Mouse (Mus musculus): ENCODE results near the gene Stum. TPM values are rescaled to one million over a fixed set of nuclear protein-coding genes. Genes with fewer than 3 reads are reported as not detected.

Stum gene
- total RNA-seq, 1 experiment from 2014 or later: 0.70 TPM

DNA sequence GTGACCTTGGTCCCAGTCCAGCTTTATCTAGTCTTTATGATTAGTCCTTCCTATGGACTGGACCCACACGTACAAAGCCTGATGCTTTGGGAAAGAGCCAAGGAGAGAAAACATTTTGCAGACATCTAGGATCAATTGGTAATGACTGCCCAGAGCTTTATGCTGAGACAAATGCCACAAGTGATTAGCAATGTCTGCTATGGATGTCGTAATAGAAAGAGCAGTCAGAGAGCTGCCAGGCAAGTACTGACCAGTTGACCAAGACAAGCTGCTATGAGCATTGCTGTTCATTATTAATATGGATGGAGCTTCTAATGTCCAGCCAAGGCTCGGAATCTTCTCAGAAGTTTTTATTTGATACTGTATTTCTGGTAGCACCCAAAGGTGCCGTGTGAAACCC lies 43.8 kb downstream of the Stum start:
- no peak for ATAC-seq (ENCODE audit: extremely low read depth, insufficient number of reproducible peaks, low FRiP score, poor library complexity, severe bottlenecking)

GRCm38 (mm10) chr1:180434925-180435324 lies 48.4 kb downstream of the Stum start:
- ATAC-seq (ENCODE audit: extremely low read depth, insufficient number of reproducible peaks, low FRiP score, poor library complexity, severe bottlenecking): no peak

- peak; percentile 57 for ATAC-seq (ENCODE audit: extremely low read depth, insufficient number of reproducible peaks, low FRiP score, poor library complexity, severe bottlenecking)
Measured at GRCm38 (mm10) chr1:180433796-180434566, 49.3 kb downstream of the Stum start.

DNA sequence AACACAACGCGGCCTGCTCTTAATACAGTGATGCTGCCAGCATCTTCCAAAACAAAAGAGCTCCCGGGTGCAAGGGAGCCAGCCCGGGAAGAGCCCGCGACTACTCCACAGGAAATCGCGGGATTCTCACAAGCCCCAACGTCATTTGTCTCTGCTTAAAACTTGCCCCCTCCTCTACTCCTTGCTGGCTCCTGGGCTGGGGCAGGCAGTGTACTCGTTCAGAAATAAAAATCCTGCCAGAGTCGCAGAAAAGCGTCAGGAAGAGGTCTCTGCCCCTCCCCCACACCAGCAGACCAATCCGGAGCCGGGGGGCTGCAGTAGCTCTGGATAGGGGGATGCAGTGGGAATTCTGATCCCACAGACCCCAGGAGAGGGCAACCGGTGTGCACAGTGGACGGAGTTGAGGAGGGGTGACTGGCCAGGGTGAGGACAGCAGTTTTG lies 50.2 kb downstream of the Stum start:
- no peak for ATAC-seq (ENCODE audit: extremely low read depth, insufficient number of reproducible peaks, low FRiP score, poor library complexity, severe bottlenecking)

GRCm38 (mm10) chr1:180431833-180432232 lies 51.5 kb downstream of the Stum start:
- ATAC-seq (ENCODE audit: extremely low read depth, insufficient number of reproducible peaks, low FRiP score, poor library complexity, severe bottlenecking): peak; percentile 83

GRCm38 (mm10) chr1:180429819-180430218 lies 53.5 kb downstream of the Stum start:
- no peak for ATAC-seq (ENCODE audit: extremely low read depth, insufficient number of reproducible peaks, low FRiP score, poor library complexity, severe bottlenecking)

DNA sequence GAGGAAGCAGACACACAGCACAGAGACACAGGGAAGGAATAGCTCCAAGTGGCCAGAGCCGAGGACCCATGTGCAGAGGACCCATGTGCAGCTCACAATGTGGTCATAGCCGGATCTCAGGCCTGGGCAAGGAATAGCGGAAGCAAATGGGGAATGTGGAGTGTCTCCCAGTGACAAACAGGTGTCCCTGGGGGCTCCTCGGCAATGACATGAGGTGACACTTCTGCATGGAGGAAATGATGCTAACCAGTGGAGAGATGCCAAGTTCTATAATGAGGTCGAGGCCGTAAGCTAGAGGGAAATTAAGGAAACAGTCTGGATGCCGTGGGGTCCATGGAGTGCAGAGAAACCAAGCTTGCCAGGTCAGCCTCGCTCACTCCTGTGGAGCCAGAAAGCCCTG lies 54.4 kb downstream of the Stum start:
- ATAC-seq (ENCODE audit: extremely low read depth, insufficient number of reproducible peaks, low FRiP score, poor library complexity, severe bottlenecking): no peak

DNA sequence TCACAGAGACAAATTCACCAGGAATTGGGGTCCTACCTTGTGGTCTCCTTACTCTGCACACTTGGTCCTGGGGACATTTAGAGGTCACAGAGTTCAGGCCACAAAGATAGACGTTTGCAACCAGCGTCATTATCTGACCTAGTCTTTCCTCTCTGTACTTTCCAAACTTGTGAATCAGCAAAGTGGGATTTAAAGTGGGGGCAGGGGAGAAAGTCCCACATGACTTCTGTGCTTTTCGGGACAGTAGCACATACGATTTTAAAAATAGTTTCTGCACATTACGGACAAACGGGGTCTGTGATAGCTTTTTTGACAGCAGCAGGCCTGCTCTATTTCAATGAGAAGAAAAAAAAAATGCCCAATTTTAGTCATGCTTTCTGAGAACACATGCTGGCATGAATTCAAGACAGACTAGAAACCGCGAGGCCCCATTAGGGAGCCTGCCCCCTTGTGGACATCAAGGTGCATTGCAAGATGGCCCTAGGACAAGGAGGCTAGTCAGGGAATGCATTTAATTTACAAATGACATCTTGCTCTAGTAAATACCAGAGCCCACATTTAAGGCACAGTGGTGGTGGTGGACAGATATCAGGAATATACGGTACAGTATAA lies 55.1 kb downstream of the Stum start:
- peak; percentile 52 for ATAC-seq (ENCODE audit: extremely low read depth, insufficient number of reproducible peaks, low FRiP score, poor library complexity, severe bottlenecking)

DNA sequence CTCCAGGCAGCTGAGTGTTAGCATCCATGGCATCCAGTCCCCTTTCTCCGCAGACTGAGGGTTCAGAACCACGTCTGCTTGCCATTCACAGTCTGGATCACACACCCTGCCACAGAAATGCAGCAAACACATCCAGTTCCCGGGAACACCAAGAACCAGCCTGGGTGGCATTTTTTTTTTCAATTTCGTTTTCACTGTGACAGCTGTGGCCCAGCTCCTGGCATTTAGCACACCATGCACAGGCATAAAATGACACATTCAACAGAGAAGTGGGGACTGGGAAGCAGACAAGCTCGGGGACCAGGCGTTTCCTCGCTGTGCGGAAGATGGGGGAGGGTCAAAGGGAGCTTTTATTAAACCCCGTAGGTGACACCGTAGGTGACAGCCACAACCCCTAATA lies 55.6 kb downstream of the Stum start:
- no peak for ATAC-seq (ENCODE audit: extremely low read depth, insufficient number of reproducible peaks, low FRiP score, poor library complexity, severe bottlenecking)

DNA sequence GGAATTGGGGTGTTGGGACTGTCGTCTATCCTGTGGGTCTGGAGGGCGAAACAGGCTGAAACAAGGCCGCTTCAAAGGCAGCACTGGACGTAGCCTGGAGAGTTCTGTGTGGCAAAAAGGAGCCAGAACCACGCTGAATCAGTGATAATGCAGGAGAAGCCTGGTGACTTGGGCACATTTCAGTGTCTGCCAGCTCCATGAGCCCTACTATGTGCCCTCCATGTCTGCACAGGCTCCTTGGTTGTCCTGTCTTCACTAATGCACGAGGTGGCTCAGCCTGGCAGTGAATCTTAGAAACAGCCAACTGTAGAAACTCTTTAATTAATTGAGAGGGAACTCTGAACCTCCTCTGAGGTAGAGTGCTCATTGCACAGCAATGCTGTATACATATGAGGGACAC lies 56.9 kb downstream of the Stum start:
- ATAC-seq (ENCODE audit: extremely low read depth, insufficient number of reproducible peaks, low FRiP score, poor library complexity, severe bottlenecking): no peak

DNA sequence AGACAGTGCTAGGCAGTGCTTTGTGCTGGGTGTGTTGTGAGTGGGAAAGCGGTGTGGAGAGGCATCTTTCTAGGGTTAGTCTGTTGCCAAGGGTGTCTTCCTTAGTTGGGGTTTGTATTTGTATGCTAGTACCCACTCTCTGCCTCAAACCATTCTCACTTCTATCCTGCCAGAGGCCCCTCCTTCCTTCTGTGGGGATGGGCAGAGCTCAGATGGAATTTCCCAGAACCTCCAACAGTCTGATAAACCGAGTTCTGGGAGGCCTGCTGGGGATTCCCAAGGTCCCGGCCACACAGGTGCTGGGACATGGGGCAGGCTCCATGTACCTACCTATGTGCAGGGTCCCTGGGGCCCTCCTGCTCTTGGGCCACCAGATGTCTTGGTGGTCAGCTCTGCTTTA lies 59.4 kb downstream of the Stum start:
- no peak for ATAC-seq (ENCODE audit: extremely low read depth, insufficient number of reproducible peaks, low FRiP score, poor library complexity, severe bottlenecking)

GRCm38 (mm10) chr1:180423008-180423639 lies 60.2 kb downstream of the Stum start:
- peak; percentile 34; the same call in 1 of the 2 replicates for ATAC-seq (ENCODE audit: extremely low read depth, insufficient number of reproducible peaks, low FRiP score, poor library complexity, severe bottlenecking)

- peak; percentile 48; the same call in 1 of the 2 replicates for ATAC-seq (ENCODE audit: extremely low read depth, insufficient number of reproducible peaks, low FRiP score, poor library complexity, severe bottlenecking)
Measured at GRCm38 (mm10) chr1:180422076-180422828, 61.1 kb downstream of the Stum start.

GRCm38 (mm10) chr1:180421165-180421909 lies 62.0 kb downstream of the Stum start:
- no peak for ATAC-seq (ENCODE audit: extremely low read depth, insufficient number of reproducible peaks, low FRiP score, poor library complexity, severe bottlenecking)

- no peak for ATAC-seq (ENCODE audit: extremely low read depth, insufficient number of reproducible peaks, low FRiP score, poor library complexity, severe bottlenecking)
Measured at GRCm38 (mm10) chr1:180420496-180421164, 62.7 kb downstream of the Stum start.

DNA sequence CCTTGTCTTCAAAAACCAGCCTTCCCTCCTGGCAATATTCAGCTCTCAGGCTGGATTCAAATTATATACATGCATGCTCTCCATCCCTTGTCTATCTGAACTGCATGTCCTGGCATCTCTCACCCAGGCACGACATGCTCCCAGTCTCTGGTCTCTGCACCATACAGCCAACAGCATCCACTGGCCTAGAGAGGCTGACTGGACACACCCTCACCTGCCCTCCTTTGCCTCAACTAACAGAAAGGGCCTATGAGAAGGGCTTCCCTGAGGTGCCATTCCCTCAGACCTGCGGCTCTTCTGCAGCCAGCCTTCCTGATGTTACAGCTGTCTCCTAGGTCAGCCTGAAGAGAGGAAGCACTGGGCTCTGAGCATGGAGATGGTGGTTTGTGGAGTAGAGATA lies 64.2 kb downstream of the Stum start:
- no peak for ATAC-seq (ENCODE audit: extremely low read depth, insufficient number of reproducible peaks, low FRiP score, poor library complexity, severe bottlenecking)

DNA sequence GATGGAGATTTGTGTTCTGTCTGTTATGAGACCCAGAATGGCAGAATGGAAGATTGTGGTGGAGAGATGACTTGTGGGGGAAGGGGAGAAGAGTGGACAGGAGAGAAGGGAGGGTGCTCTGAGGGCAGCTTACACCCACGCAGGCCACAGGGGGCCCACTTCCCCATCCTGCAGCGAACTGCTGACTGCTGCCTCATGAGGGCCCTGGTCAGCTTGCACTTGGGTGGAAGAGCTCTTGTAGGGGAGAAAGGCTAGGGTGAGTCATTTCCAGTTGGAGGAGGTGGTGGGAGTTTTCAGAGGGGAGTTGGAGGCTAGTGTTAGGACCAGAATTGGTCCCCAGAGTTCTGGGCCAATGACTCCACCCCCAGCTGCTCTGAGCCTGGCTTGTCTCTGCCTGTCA lies 66.2 kb downstream of the Stum start:
- no peak for ATAC-seq (ENCODE audit: extremely low read depth, insufficient number of reproducible peaks, low FRiP score, poor library complexity, severe bottlenecking)

DNA sequence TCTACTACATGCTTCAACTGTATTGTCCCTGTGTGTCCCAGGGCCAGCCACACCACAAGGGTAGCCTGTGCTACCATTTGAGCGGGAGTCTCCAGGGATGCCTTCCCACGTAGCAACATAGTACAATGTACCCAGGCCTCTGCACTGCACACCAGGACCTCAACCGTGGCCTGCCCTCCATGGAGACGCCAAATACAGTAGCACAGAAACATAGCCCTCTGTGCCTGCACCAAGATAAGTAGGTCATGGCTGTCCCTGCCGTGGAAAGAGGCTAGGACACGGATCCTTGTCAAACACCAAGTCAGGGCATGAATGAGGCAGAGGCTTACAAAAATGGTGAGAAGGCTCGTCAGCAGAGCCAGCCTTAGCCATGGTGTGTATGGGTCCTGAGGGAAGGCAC lies 67.5 kb downstream of the Stum start:
- no peak for ATAC-seq (ENCODE audit: extremely low read depth, insufficient number of reproducible peaks, low FRiP score, poor library complexity, severe bottlenecking)

Measured in neutrophil, adult 5-6 weeks (primary cell).